Mouse (Mus musculus) heart, adult 2 months (tissue): Measurements from ENCODE around the gene Mc1r. TPM values are rescaled to one million over a fixed set of nuclear protein-coding genes. Genes with fewer than 3 reads are reported as not detected.

Source experiments
- DNase-seq, 2 experiments: peaks; one replicate each; pipeline ENCODE4 v3.0.0; 2021
- H3K27ac ChIP-seq: fragments of 200-600 bp; 2 replicates; pipeline ENCODE4 v1.8.1; 2022
- H3K27me3 ChIP-seq: fragments of 200-500 bp; 2 replicates; pipeline ENCODE4 v1.6.1; 2012; ENCODE audit warnings: mild to moderate bottlenecking, low read length, inconsistent platforms, mixed read lengths; ENCODE audit not compliant: control insufficient read depth, insufficient read depth
- H3K36me3 ChIP-seq: fragments of 200-500 bp; 2 replicates; pipeline ENCODE4 v1.6.1; 2012; ENCODE audit warnings: low read length, inconsistent platforms; ENCODE audit not compliant: control insufficient read depth, insufficient read depth
- H3K4me1 ChIP-seq: fragments of 200-500 bp; 2 replicates; pipeline ENCODE4 v1.6.1; 2011; ENCODE audit warnings: low read length; ENCODE audit not compliant: control insufficient read depth, insufficient read depth
- H3K4me3 ChIP-seq: fragments of 200-600 bp; 2 replicates; pipeline ENCODE4 v1.8.1; 2022
- H3K79me2 ChIP-seq: fragments of 200-500 bp; replicated peaks from 2 replicates; pipeline ENCODE4 v1.6.1; 2012; ENCODE audit warnings: mild to moderate bottlenecking, inconsistent platforms, low read length, moderate library complexity, mixed read lengths; ENCODE audit not compliant: control insufficient read depth, insufficient read depth
- H3K9ac ChIP-seq: fragments of 200-500 bp; 2 replicates; pipeline ENCODE4 v1.6.1; 2012; ENCODE audit warnings: low read depth, mild to moderate bottlenecking, control low read depth, inconsistent platforms, low read length, mixed read lengths
- CTCF ChIP-seq: fragments of 200-600 bp; IDR thresholded peaks from 2 replicates; pipeline ENCODE4 v1.8.1; 2022; ENCODE audit warnings: antibody characterized with exemption, mild to moderate bottlenecking, moderate library complexity
- EP300 ChIP-seq: fragments of 200-500 bp; IDR thresholded peaks from 2 replicates; pipeline ENCODE4 v1.6.1; 2011; ENCODE audit warnings: low read depth, low read length, control low read depth; ENCODE audit not compliant: insufficient read depth
- POLR2A ChIP-seq: fragments of 200-500 bp; IDR thresholded peaks from 2 replicates; pipeline ENCODE4 v1.6.1; 2011; ENCODE audit warnings: mild to moderate bottlenecking, low read depth, low read length, control low read depth; ENCODE audit not compliant: insufficient read depth
- WGBS: fragments of 180-500 bp; shearing (Covaris S2); methylation state at CpG from one replicate; pipeline ENCODE4 v1.1.7; 2018; 5-methylcytosine and 5-hydroxymethylcytosine counted together
- intact Hi-C: fragments of 180-260 bp; cut with DNase I; formaldehyde crosslinking; loops from one replicate; pipeline ENCODE4 v1.15.1; 2025
- polyA plus RNA-seq: library from polyadenylated mRNA; depleted of rRNA; stranded (reverse); fragments of >200 nt; gene quantifications from 2 replicates; pipeline ENCODE4 v1.2.3, GENCODE M21; 2012
- total RNA-seq, 2 experiments: library from RNA; stranded (reverse); gene quantifications; 2 replicates each; pipeline ENCODE4 v1.2.3; 2021

Gene Mc1r
- total and polyA plus RNA-seq, 3 experiments, result not detected

GRCm38 (mm10) chr8:123376106-123376505 is 30.8 kb upstream of the Mc1r start:
- Histone ChIP-seq H3K9ac (no peak overlapping the region), H3K79me2 (peaks cover 3% of the 10 kb centered on the region; the same call in 1 of the 2 replicates), H3K27ac (no peak overlapping the region), H3K36me3 (no peaks in the 10 kb centered on the region), H3K27me3 (no peaks in the 10 kb centered on the region), H3K4me3 (no peak overlapping the region), H3K4me1 (peaks cover 2% of the 10 kb centered on the region)
- WGBS, result 65% methylated on average over 8 of the region's 8 CpGs
- TF ChIP-seq EP300, result no peak
- no peak for TF ChIP-seq POLR2A
- TF ChIP-seq CTCF, result no peak
- intact Hi-C loops, result no loop called here
- DNase-seq, result no peak

GRCm38 (mm10) chr8:123381711-123382110 is 25.2 kb upstream of the Mc1r start:
- WGBS, result 81% methylated on average over 4 of the region's 4 CpGs
- intact Hi-C loops, result no loop called here
- no peaks in the 10 kb centered on the region for H3K36me3 ChIP-seq

GRCm38 (mm10) chr8:123382516-123382915 is 24.4 kb upstream of the Mc1r start:
- H3K9ac ChIP-seq, result no peak overlapping the region
- H3K4me3 ChIP-seq, result no peak overlapping the region
- 57% methylated on average over 8 of the region's 8 CpGs for WGBS
- no peaks in the 10 kb centered on the region for H3K27me3 ChIP-seq
- H3K4me1 ChIP-seq, result no peaks in the 10 kb centered on the region
- TF ChIP-seq POLR2A, result no peak
- no peak for TF ChIP-seq CTCF
- TF ChIP-seq EP300, result no peak
- no peaks in the 10 kb centered on the region for H3K79me2 ChIP-seq
- no peak overlapping the region for H3K27ac ChIP-seq
- no peak for DNase-seq
- no peaks in the 10 kb centered on the region for H3K36me3 ChIP-seq
- intact Hi-C loops, result no loop called here

More at GRCm38 (mm10) chr8:123381711-123382110, 25.2 kb upstream of the Mc1r start:
- TF ChIP-seq POLR2A (no peak), EP300 (no peak), CTCF (no peak)
- H3K9ac ChIP-seq, result no peak overlapping the region
- H3K4me1 ChIP-seq, result no peaks in the 10 kb centered on the region
- DNase-seq, result no peak
- H3K27ac ChIP-seq, result no peak overlapping the region
- no peaks in the 10 kb centered on the region for H3K27me3 ChIP-seq
- no peak overlapping the region for H3K4me3 ChIP-seq
- no peaks in the 10 kb centered on the region; the same call in 1 of the 2 replicates for H3K79me2 ChIP-seq

GRCm38 (mm10) chr8:123384883-123385540 is 21.9 kb upstream of the Mc1r start:
- no peak for TF ChIP-seq POLR2A
- TF ChIP-seq CTCF, result peak; percentile 77
- 53% methylated on average over 9 of the region's 9 CpGs for WGBS
- Histone ChIP-seq H3K4me1 (no peaks in the 10 kb centered on the region), H3K36me3 (no peaks in the 10 kb centered on the region), H3K27ac (no peak overlapping the region), H3K9ac (no peak overlapping the region), H3K4me3 (no peak overlapping the region), H3K79me2 (no peaks in the 10 kb centered on the region), H3K27me3 (no peaks in the 10 kb centered on the region)
- no peak for DNase-seq
- intact Hi-C loops, result no loop called here

- Histone ChIP-seq H3K27ac (no peak overlapping the region), H3K4me1 (no peaks in the 10 kb centered on the region), H3K4me3 (no peak overlapping the region), H3K27me3 (no peaks in the 10 kb centered on the region), H3K9ac (no peak overlapping the region), H3K36me3 (no peaks in the 10 kb centered on the region), H3K79me2 (no peaks in the 10 kb centered on the region)
- DNase-seq, result no peak
- WGBS, result 70% methylated on average over 3 of the region's 3 CpGs
- TF ChIP-seq CTCF, result no peak
- no peak for TF ChIP-seq EP300
- no peak for TF ChIP-seq POLR2A
- intact Hi-C loops, result no loop called here
Measured at GRCm38 (mm10) chr8:123387041-123387440, 19.9 kb upstream of the Mc1r start.

GRCm38 (mm10) chr8:123387801-123388200 is 19.1 kb upstream of the Mc1r start:
- TF ChIP-seq POLR2A, result no peak
- TF ChIP-seq EP300, result no peak
- TF ChIP-seq CTCF, result no peak
- WGBS, result 76% methylated on average over 8 of the region's 8 CpGs
- H3K9ac ChIP-seq, result no peak overlapping the region
- no peaks in the 10 kb centered on the region for H3K79me2 ChIP-seq
- H3K4me3 ChIP-seq, result no peak overlapping the region
- intact Hi-C loops, result no loop called here
- DNase-seq, result no peak
- H3K27ac ChIP-seq, result no peak overlapping the region
- no peaks in the 10 kb centered on the region for H3K27me3 ChIP-seq
- no peaks in the 10 kb centered on the region for H3K4me1 ChIP-seq
- H3K36me3 ChIP-seq, result no peaks in the 10 kb centered on the region
